Mouse (Mus musculus) cerebellum, adult 8-10 months (tissue): Measurements from ENCODE around the gene Pllp.
A peak's percentile ranks its signal among the peaks of the same experiment; 100 is the strongest.

ENCODE experiments used
- DNase-seq: peaks from one replicate; pipeline ENCODE4 v3.0.0; 2022

Gene Pllp

DNA sequence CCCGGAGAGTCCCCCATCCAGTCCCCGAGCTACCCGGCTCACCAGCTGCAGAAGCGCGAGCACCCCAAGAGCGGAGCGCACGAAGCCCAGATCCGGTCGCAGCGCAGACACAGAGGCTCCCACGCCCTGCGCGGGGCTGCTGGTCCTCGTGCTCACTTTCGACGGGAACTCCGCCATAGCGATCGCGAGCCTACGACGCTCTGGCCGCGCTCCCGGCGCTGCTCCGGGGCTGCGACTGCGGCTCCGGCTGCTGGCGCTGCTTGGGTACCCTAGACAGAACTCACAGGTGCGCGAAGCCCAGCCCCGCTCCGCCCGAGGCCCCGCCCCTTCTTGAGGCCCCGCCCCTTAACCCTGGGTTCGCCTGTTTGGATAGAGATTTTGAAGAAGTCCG is at the start of gene Pllp:
Gene Pllp, minus strand, starts transcription at position 285 of the 391 bp plus-strand sequence.
- DNase-seq: no peak

DNA sequence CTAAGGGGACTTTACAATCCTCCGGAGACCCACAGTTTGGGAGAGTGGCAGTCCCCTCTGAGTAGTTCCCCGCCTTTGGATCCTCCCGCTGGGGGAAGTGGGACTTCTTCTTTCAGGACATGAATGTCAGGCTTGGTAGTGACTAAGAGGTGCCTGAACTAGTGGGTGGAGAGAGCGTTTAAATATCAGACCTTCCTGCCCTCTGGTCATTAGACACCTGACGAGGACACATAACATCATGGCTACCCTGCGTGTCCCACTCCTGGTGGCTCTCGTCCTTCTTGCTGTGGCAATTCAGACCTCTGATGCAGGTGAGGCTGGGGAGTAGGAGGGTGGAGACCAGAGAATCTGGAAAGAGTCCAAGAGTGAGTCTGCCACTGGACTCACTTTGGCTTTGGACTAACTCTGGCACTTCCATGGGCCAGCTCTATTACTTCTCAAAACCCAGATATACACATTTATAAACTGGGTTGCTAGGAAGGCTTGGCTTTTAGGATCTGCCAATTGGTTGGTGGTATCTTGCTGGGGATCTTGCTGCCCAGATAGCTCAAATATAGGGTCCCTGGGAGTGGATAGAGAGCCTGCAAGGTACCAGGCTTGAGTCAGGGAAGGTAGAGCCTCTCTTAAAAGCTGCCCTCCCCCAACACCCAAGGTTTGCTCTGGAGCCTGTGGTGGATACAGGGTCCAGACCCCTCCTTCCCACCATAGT is 49.6 kb upstream of the Pllp start, which contains the start of gene Ccl22:
Gene Ccl22, plus strand, starts transcription at position 115 of the 709 bp plus-strand sequence.
- no peak for DNase-seq

DNA sequence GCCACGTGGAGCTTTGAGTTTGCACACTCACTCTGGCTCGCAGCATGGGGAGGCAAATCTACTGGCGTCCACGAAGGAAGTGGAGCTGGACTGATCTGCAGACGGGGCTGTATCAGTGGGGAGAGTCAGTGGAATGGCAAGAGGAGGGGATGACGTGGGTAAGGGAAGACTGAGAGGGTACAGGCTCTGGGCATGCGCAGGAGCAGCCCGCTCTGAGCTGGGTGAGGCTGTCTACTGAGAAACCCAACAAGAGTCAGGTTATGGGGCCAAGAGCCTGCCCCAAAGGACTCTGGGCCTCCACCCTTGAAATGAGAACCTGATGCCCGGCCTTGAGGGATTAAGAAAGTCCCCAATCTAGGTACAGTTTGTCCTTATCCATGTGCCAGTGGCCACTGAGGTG is 48.9 kb upstream of the Pllp start:
- no peak for DNase-seq

DNA sequence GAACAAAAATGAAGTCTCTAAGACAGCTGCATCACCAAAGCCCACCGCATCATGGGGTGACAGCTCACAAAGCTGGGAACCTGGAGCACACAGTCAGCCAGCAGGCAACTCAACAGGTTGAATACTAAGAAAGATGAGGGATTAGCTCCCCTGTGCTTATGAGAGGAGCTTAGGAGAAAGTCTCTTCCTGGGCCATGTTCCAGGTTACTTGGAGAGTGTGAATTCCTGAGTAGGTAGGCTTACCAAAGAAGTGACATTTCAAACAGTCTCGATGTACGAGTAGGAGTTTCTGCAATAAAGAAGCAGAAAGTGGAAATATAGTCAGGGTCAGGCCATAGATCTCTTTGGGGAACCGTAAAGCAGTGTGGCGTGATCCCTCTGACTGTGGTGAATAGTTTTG is 48.4 kb upstream of the Pllp start:
- no peak for DNase-seq

DNA sequence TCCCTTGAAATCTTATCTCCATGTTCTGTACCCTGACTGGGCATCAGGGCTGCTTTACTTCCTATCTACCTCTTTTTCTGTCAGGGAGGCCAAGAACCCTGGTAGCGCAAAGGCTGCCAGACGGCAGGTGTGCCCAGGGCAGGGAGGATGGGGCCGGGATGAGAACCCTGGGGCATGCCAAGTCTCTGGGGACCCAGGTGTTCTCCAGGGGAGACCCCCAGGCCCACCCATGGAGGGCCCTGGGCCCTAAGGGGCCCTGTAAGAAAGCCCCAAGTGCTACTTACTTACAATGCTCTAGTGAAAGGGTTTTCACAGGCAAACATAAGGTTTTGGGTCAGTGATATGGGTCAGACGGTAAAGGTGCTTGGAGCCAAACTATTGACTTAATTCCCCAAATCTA is 45.6 kb upstream of the Pllp start:
- no peak for DNase-seq

DNA sequence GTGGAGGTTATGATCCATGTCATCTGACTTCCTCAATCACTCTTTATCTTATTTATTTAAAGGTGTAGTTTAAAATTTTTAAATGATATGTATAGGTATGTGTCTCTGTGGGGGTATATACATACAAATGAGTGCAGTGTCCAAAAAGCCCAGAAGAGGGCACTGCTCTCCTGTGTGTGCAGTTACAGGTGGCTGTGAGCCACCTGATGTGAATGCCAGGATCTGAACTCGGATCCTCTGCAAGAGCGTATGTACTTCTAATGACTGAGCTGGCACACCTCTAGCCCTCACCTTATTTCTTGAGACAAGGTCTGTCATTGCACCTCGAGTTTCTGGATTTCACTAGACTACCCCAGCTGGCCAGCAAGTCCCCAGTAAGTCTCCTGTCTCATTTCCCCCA is 44.5 kb upstream of the Pllp start:
- no peak for DNase-seq

DNA sequence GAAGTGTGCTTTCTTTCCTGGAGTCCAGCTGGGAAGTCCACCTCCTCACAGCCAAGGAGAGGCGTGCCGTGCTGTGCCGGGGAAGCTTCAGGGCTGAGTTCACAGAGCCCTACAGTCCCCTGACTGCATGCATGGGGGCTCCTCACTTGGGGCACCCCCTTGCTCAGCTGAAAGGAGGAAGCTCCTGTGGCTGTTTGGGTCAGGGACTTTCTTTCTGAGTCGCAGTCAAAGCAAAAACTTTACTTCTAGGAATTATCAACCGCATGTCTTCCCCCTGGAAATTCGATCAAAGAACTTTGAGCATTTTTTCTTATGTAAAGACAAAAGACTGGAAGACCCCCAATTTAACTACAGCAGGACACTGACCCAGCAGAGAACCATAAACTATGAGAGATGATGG is 43.8 kb upstream of the Pllp start:
- DNase-seq: no peak

DNA sequence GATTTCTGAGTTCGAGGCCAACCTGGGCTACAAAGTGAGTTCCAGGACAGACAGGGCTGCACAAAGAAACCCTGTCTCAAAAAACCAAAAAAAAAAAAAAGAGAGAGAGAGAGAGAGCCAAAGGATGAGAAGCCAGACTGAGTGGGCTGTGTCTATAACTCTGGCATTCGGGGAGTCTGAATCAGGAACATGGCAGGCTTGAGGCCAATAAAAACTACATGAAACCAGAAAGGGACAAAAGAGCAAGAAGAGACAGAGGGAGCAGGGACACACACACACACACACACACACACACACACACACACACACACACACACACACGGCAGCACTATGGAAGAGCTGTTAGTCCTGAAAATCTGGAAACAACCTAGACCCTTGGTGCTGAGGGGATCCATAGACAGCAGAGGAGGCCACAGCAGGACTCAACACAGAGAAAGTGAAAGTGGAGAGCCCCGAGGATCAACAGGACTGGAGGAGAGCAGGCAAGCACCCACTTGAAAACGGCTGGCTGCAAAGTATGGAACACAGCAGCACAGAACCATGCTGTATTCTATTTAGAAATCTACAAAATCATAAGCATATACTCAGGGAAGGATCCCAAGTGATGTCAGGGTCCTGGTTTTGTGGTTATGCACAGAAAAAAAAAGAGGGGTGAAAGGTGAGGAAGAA is 39.5 kb upstream of the Pllp start:
- no peak for DNase-seq

DNA sequence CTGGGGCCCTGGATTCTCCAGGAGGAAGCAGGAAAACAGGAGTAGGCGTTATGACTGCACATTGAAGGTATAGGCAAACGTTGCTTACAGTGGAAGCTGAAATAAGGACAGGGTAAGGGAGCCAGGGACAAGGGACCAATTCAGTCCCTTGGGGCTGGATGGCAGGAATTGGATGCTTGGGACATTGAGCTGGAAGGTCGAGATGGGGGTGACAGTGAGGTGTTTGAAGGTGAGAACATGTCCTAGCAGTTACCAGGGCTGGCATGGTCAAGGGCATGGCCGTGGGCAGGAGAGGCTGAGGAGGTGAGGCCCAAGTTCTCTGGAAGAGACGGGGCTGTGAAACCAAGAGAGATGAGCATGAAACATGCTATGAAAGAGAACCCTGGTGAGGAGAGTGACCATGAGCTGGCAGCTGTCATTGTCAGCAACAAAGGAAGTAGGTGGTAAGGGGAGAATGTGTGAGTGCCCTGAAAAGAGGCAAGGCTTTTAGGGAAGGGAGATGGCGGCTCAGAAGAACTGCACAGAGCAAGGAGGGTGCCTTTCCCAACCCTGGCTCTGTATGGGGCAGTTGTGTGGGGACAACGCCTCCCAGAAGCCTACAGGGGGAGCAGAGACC is 38.8 kb upstream of the Pllp start:
- DNase-seq: no peak

DNA sequence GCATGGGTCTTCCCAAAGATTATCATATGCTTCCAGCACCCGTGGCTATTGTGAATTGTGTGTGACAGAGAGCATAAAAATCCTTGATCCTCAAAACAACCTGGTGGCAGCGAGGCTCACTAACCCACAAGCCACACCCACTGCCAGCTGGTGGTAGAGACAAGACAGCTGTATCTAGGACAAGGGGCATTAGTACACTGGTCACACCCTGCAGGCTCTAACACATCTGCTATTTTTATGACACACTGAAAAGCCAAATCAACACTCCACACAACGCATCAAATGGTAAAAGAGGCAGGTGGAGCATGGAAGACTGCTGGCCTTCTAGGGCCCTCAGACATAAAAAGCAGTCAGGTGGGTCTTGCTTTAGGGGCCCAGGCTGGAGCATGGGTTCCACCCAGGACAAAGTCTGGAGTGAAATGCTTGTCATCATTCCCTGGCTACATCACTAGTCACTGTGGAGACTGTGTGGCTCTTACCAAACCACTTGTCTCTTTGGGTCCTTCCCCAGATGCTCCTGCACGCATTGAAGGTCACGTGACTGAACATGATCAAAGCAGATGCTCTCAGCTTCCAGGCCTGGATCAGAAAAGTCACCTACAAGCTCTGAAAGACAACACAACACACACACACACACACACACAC is 37.9 kb upstream of the Pllp start:
- DNase-seq: no peak

DNA sequence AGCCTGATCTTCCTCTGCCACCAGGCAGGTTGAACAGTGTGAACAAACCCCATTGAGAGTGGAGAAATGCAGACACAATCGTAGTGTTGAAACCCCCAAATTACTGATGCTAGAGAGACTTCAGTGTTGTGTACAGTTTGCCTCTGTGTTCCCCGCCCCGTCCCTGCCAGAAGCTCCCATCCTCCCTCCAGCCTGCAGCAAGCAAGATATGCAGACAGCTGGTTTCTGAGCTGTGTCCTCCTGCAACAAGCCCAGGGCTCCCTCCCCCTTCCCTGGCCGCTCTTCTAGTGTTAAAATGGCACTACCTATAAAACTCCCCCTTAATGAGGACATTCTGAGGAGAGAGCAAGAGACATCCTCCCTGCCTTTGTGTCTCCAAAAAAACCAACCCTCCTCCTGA is 33.2 kb upstream of the Pllp start:
- DNase-seq: no peak

DNA sequence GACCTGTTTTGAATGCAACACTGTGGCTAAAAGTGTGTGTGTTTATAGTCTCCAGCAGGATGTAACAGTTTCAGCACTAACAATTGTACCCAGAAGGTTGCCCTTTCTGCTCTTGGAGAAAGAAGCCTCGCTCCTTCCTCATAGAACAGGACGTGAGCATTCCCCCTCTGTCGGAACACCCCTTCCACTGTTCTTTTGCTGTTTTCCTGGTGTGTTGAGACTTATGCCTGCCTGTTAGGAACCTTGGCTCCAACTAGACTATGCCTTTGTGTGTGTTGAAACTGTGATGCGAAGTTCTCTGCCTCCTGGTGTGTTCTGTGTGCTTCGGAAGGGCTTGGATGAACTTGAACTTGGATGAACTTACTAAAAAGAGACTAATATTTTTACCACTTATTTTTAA is 29.9 kb upstream of the Pllp start:
- no peak for DNase-seq

DNA sequence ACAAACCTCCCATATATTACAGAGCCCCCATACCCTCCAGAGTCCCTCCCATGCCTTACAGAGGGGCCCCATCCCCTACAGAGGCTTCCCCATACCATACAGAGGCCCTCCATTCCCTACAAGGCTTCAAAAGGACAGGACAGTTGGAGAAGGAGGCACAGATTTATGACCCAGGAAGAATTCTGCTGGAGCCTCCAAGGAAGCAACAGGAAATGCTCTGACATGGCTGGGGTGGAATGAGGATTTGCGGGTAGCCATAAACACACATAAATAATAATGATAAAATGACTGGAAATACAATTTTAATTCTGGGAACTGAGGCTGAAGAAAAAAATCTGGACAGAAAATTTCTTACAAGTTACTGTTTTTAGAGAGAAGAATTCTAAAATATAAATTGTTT is 20.8 kb upstream of the Pllp start:
- no peak for DNase-seq

DNA sequence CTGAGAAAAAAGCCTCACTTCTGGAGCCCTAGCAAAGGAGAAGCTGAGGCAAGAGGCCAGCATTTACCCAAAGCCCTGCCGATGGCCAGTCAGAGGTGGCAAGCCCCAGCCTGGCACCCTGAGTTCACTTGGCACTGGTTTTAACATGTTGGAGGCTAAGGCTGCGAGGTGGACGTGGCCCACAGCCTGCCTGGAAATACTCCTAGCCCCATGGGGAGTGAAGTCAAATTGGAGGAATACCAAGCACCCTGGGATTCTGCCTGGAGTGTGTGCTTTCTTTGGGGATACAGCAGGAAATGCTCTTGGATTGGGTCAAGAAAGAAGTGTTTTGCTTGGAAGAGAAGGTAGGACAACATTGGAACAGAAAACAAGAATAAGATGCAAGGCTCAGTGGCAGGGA is 19.8 kb upstream of the Pllp start:
- no peak for DNase-seq

DNA sequence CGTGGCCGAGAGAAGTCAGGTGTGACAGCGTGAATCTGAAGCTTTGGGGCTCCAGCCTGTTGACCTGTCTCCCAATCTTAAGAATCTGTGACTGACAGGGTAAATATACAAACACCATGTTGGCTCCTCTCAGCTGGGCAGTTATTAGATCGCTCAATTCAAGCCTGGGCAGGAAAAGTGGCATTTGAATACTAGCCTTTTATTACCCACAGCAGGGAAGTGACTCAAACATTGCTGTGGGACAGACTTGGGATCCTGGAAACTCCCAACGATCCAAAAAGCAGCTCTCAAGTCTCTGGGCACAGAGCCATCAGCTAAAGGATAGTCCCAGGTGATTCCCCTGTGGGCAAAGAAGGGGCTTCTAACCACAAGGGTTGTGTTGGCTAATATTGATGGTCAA is 18.5 kb upstream of the Pllp start:
- DNase-seq: no peak

DNA sequence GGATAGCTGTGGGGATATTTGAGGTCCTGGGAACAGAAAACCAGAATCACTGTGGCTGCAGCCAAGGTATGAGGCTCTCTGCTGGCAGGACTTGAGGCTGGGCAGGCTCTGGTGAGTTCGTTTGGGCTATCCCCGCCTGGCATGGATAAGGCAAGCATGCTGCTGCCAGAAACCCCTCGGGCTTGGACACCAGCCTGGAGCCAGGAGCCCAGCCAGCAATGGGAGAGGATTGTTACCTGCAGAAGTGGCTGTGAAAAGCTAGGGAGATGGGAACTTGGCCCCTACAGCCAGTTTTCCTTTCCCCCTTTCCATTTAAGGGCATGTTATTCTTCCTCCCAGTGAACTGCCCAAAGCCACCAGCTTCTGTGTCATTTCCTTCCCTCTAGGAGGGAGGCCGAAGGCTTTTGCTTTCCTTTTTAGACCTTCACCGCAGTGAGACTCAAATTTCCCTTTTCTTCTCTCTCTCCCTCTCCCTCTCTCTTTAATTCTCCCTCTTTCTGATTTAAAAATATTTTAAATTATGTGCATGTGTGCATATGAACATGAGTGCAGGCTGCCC is 15.2 kb upstream of the Pllp start:
- peak; percentile 39 for DNase-seq

DNA sequence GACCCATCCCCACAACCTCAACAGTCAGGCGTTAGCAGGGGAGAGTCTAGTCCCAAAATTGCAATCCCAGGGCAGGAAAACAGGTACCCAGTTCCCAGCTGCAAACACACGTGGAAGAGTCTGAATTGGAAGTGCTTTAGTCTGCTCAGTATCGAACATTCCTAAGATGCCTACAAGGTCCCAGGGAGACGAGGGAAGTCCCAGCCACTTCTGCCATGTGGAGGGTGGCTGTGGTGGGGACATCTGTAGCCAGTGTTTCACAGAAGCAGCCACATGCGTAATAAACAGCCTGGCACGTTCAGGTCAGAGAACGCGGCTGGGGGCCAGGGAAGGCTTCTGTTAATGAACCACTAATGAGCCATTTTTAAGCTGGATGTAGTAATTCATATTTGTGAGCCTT is 14.3 kb upstream of the Pllp start:
- no peak for DNase-seq

DNA sequence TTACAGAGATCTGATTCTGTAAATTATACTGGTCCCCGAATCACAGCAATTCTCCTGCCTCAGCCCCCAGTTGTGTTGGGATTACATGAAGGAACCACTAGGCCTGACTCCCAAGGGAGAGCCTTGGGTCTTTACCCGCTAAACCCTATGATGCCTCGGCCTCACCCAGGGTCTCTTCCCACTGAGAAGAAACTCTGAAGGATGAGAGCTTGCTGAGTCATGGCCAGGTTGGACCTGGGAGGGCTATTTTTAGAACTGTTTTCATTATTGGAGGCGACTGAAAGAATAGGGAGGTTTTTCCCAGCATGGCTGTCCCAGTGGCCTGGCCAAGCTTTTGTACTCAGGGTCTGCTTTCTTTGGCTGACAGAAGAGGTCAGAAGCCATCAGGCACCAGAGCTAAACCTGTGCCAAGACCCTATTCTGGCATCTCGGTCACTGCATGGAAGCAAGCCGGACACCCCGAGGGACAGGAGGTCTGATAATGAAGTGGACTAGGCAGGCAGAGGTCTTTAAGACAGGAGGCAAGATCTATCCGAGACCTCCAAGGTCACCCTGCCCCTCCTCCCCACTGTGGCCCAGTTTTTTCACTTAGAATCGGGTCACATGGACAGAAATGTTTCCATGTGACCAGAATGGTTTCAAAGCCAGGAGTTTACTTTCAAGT is 10.8 kb upstream of the Pllp start:
- no peak for DNase-seq

DNA sequence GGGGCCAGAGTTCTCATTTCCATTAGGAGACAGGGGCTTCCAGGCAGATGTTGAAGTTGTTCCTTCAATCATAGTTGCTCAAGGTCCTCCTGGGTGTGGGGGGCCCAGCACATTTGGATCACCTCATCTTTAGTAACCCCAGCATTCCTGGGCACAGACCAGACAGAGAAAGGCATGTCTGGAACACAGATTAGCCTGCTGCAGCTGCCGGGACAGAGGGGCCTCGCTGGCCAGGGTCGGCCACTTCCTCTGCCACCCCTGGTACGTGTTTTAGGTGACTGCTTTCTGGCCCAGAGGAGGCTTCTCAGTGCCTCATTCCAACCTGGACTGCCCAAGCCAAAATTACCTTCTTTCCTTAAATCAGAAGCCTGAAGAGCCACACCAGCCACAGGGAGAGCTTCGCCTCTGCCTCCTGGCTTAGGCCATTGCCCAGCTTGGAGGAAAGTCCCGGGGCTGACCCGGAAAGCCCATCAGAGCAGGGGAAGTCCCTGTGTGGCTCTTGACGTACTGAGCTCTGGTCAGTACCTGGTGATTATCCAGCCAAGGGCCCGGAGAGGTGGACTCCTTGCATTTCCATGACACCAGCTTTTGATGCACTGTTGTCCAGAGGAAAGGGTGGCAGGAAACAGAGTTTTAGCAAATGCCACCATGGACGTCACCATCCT is 9.6 kb upstream of the Pllp start:
- DNase-seq: peak; percentile 13

DNA sequence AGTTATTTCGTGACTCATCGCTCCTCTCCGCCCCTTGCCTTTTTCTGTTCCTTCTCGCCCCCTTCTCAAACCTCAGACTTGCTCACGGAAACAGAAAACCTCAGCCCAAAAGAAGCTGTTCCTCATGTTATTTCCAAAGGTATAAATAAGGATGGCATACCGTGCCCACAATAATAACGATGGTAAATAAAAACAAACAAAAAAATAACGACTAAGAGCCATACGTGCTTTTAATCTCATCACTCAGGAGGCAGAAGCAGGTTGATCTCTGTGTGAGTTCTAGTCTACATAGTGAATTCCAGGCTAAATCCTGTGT is 8.5 kb upstream of the Pllp start:
- no peak for DNase-seq

DNA sequence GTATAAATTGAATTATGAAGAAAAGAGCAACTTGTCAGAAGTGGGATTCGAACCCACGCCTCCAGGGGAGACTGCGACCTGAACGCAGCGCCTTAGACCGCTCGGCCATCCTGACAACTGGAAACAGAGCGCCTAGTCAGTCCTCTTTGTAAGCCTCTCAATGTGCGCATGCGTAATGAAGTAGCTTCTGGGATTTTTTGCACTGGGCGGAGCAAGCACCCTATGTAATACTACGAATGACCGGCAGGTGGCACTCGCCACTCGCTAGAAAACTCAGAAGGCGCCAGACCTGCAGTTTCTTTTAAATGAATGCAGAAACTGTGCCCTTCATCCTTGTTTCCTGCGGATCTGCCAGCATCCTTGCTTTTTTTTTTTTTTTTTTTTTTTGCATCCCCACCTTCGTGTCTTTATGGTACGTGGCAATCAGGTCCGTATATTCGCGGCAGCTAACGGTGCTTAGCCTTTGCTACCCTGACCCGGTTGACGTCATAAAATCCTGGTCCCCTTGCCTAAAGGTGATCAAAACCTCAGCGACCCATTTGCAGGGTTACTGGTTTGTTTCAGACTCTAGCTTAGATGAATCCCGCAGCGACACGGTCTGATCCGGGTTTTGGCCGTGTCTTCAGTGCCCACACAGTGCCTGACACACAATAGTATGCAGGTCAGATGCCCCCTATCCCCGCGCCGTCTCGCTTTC is 8.0 kb upstream of the Pllp start:
- DNase-seq: peak; percentile 100
